Mouse (Mus musculus) thymus, adult 18-20 months (tissue): ENCODE results near the gene Aatf.

Source experiments
- DNase-seq, 2 experiments: peaks; one replicate each; pipeline ENCODE4 v3.0.0; 2022; ENCODE audit warnings: mixed read lengths in 2 of 2

Aatf gene

DNA sequence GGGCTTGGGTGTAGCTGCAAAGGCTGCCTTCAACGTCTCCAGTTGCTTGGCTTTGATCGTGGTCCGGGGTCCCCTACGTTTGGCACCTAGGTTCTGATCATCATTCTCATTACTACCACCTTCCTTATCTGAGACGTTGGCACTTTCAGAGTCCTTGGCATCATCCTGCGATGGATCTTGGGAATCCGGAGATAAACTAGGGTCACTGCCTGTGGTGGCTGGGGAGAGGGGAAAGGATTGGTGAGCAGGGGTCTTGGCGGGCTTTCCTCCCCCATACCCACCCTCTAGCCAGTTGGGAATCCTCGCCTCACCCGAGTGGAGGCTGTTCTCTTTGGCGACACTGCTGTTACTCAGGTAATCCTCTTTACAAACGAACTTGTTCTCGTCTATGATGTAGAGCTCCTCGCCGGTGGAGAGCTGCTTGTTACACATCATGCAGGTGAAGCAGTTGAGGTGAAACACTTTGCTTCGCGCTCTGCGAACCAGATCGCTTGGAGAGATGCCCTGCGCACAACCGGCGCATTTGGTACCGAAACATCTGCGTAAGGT, 8.5 kb upstream of the Aatf start:
- DNase-seq = no peak

DNA sequence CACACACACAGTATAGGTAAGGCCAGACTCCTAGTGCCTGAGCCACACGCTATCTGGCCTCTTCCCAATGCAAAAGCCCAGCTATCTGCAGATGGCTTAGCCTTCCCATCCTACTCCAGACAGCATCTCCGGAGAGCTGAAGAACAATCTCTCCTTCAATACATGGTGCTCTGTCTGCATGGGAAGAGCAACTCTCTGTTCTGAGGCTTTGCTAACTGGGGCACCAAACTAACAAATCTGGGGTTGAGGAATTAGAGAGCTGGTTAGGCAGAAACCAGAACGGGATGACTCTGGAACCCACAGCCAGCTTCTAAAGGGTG, 7.7 kb upstream of the Aatf start:
- no peak for DNase-seq

DNA sequence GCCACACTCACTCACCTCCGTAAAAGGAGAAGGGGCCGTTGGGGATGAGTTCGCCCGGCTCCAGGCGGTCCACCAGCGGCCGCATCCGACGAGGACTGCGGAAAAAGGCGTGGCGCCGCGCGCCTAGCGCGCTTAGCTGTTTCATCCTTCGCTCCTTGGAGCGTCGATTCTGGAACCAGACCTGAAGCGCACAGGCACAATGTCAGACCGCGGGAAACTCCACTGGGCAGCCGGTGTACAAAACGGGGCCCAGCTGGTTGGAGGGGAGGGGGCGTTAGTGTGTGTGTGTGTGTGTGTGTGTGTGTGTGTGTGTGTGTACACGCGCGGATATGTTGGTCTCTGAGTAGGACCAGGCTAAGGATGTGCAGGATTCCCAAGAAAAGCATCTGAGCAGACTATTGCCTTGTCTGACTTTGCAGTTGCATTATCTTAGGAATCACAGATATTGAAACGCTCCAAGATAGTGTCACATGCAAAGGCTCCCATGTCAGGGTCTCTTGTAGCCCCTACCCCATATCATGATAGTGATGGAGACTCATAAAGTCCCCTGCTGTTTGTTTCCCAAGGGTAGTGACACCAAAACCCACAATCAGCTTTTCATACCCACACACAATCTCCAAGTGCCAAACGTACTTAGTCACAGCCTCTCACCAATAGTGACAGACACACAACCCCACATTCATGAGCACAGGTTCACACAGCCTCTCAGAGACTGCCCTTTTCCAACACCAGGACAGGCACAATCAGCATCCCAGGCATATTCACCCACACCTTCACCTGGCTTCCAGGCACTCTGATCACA, 7.1 kb upstream of the Aatf start:
- DNase-seq = no peak

DNA sequence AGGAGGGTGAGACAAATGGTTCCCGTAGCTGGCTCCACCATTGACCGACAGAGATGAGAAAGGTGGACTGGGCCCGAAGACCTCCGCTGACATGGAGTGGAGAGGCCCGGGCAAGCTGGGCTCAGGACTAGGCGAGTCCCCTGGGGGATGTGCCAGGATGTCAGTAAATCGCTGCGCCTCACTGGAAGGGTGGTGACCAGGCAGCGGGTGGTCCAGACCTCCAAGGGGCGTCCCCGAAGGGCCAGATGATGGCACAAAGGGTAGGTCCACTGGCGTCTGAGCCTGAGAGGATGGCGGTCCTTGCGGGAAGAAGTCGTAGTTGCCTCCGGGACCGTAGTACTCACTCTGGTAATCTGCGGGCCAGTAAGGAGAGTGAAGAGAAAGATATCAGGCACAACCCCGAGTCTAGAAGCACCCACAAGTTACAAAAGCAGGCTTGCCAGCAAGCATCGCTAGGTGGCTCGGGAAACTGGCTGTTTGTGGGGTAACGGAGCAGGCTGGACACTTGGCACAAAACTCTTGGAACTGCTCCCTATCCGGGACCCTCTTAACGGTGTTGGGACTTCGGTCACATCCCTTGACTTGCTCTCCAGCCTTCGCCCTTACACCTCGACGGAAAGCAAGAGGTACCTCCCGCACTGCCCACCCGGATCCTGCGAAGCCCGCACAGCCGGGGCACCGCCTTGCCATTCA, 6.4 kb upstream of the Aatf start:
- DNase-seq = no peak

DNA sequence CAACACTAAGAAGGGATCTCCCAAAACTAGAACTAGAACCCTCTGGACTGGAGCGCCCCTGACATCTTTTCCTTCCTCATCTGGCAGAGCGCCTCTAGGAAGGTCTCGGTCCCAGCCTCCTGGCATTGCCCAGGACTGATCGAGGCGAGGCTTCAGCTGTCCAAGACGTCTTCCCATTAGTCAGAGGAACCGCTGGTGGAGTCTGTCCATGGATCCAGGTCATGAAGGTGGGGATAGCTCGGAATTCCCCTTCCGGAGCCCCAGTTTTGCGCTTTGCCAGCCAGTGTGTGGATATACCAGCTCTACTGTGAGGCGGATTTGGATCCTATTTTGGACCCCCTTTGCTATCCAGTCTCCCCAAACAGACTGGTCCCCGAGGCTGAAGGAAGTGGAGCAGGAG, 5.7 kb upstream of the Aatf start:
- no peak for DNase-seq

DNA sequence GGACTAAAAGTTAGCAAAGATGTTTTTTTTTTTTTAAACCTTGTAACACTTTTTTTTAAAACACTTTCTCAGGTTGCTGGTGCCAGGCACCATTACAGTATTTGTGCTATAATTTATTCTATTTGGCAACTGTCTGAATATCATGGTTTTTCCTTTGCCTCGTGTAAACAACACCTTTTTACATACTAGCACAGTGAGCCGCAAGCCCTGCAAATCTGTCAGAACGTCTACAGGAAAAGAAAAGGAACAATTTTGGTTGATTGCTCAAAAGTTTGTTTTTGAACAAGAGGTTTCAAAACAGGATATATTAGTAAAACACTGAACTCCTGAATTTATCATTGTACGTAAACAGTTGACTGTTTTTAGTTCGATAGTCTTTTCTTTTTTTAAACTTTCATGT, 4.9 kb upstream of the Aatf start:
- no peak for DNase-seq

DNA sequence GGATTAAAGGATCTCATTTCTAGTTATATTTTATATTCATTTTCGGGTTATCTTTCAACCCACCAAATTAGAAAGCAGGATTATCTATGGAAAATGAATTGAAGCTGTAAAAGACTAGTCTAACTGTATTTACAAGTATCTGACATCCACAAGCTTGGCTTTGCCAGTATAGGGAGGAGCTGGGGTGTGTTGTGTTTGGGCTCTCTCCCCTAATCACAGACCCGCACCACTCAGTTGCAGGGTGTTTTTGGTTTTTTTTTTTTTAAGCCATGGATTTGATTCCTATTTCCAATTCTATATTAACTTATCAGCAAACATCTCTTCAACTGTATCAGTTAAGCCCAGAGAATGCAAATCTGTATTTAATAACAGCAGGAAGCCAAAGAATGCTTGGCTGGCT, 4.1 kb upstream of the Aatf start:
- DNase-seq = no peak

DNA sequence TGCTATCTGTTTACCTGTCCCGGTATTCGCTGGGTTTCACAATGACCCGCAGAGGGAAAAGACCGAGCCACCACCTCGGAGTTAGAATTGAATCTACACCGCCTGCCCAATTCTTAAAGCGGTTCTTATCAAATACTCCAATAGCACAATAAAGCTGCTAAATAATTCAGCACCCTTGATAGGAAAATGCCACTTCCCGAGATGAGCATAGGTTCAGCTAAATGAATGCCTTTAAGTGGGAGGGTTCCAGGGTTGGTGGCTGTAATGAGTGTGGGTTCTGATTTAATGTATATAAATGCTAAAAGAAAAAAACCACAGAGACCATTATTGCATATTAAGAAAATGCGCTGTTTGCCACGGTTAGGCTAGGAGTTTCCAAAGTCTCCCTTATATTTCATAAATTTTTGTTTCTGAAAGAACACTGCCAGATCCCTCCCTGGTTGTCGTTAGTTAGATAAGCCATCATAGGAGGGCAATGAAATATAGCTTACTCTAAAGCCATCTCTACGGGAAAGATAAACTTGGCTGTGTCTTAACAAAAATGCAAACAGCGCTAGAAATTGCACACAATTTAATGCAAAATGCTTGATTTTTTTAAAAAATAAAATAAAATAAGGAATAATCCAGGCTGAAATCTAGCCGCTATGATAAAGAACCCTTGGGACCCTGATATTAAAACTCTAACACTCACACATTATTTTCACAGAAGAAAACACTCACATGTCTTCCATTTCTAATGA, 3.3 kb upstream of the Aatf start:
- DNase-seq = no peak

DNA sequence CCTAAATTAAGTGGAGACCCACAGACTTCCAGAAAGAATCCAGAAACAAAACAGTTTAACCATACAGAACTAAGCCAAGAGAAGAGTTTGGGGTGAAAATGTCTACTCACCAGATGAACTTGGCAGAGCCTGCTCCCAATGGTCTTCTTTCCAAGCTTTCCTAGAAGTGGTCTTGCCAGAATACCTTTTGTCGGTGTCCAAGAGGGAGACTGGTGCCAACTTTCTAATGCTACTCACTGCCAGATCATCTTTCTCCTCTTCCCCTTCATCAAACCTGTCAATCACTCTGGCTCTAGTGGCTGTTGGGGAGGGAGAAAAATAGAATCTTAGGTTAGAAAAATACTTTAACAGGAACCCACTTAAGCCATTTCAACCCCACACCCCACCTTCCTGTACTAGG, 1.3 kb downstream of the Aatf start:
- no peak for DNase-seq

DNA sequence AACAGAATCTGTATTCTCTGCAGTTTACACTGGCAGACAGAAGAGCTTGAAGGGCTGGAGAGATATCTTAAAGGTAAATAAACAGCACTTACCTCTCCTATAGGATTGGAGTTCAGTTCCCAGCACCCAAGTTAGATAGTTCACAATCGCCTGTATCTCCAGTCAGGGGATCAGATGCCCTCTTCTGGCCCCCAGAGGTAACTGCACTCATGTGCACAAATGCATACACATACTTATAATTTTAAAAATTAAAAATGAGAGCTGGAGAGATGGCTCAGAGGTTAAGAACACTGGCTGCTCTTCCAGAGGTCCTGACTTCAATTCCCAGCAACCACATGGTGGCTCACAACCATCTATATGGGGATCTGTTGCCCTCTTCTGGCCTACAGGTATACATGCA, 9.0 kb downstream of the Aatf start:
- DNase-seq = no peak

DNA sequence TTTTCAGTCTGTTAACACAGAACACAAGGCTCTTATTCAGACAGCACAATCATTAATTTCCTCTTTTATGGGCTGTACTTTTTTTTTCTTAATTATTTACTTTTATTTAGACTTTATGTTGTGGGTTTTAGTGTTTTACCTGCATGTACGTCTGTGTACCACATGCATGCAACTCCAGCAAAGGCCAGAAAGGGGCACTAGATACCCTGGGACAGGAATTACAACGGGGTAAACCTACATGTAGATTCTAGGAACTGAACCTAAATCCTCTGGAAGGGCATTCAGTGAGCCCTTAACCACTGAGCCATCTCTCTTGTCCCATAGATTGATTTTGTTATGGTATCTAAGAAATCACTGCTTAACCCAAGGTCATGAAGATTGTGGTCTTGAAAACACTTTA, 15.4 kb downstream of the Aatf start:
- no peak for DNase-seq

DNA sequence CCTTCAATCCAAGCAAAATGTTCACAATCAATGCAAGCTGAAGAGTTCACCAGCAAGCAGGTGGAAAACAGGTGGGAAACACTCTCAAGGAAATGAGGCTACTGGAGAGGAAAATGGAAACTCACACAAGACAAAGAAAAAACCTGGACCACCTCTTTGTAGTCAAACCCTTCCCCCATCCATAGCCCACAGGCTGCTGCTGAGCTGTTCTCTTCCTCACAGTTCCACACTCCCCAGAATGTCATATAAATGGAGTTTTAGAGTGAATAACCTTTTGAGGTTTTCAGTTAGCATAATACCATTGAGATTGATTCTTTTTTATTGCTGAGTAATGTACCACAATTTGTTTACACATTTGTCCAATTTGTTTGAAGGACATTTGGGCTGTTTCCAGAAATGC, 16.4 kb downstream of the Aatf start:
- DNase-seq = no peak

DNA sequence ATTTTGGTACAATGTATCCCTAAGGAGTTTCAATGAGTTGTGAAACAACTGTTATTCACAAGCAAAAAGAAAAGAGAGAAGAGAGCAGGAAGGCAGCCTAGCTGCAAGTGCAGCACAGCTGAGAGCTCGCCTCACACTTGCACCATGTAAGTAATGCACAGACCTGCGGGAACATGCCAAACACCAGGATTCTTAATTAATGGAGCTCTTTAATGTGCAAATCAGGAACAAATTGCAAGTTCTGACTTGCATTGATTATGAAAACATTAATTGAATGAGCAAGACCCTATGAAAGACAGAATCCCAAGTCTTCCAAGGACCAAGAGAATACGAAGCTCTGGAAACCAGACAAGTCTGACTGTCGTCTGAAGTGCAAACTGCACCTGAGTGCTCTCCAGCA, 17.5 kb downstream of the Aatf start:
- DNase-seq = no peak

DNA sequence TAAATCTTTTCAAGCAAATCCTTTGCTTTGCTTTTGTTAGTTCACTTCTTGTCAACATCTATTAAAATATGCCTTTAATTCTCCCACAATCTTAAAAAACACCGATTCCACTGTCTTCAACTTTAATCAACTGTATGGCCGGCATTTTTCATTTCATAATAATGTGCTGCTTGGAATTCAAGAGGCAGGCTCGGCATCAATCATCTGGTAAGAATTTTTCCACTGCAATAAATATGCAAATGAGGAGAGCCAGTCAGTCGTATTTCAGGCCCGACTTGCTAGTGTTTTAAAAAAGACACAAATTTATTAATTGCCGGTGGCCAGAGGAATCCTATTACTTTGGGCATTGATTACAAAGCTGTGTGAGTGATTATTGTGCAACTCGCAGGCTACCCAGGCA, 31.7 kb downstream of the Aatf start:
- DNase-seq = no peak

DNA sequence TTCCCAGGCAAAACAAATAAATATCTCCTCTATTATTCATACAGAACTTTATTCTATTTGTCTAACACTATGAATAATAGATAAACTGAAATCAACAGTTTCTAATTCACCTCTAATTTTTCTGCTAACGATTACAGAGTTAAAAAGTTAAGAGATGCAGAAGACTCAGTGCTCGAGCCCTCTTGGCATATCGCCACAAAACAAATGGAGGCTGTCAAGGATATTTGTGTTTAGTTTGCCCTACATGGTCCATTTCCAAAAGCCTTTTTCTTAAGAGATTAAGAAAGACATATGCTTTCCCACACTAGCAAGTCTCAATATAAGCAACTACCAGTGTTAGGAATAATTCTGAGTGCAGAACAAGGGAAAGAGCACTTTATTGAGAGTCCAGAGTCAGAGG, 32.9 kb downstream of the Aatf start:
- DNase-seq = no peak

DNA sequence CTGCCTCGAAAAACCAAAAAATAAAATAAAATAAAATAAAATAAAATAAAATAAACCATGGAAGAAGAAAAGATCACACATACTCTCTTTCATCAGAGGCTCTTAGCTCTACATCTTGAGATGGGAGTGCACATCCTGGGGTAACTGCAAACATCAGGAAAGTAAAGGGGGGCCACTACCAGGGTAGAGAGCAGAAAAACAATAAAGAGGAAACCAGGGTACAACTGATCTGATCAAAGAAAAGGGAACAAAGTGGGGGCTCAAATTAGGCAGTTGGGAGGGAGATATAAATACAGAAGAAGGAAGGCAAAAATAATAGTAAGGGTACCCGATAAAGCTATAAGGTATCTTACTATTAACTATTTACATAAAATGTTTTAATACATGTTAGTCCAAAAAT, 36.7 kb downstream of the Aatf start:
- no peak for DNase-seq

DNA sequence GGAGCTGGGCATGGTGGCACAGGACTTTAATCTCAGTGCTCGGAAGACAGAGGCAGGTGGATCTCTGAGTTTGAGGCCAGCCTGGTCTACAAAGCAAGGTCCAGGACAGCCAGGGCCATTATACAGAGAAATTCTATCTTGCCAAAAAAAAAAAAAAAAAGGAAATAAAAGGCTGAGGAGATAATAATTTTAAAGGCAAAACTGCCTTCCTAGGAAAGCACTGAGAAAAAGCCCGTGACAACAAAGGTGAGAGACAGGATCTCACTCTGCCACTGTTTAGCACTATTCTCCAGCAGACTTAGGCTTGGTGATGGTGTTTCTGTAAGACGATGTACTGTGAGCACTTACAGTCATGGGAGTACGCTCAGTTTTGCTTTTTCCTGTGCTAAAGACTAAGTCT, 37.3 kb downstream of the Aatf start:
- DNase-seq = no peak

DNA sequence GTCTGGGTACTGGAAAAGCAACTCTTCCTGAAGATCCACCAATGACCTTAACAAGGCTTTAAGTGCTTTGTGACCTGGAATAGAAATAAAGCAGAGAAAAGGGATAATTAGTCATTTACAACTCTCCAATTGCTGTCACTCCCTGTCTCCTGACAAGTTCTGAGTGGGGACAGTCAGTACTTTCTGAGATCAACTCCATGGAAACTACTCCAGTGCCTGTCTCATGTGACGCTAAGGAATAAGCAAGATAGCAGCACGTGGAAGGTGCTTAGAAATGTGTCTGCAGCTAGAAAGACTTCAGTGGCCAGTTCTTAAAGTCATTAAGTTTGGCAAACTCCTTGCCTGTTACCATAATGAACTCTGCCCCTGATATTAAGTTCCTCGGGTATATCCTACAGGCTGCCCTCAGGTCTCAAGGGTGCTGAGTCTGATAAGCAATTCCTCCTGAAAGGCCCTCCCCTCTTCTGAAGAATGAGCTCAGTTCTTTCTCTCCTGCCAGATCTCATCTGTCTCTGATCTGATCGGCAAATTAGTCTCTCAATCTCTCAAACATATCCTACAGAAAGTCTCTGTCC, 40.1 kb downstream of the Aatf start:
- no peak for DNase-seq

DNA sequence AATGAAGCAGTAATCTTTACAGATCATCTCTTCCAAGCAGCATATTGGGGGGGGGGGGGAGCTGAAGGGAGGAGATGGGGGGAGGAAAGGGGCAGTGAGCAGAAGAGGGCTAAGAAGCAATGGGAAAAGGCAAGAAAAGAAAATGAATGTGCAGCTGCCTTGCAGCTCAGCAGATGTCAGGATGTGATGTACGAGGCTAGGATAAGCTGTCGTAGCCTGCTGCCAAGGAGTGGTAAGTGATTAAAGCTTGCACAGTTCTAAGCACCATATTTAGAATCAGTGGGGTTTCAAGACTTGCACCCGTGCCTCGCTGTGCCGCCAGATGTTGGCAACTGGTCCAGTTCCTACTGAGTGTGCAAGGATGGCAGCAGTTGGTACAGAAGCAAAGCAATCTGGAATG, 48.8 kb downstream of the Aatf start:
- DNase-seq = no peak

DNA sequence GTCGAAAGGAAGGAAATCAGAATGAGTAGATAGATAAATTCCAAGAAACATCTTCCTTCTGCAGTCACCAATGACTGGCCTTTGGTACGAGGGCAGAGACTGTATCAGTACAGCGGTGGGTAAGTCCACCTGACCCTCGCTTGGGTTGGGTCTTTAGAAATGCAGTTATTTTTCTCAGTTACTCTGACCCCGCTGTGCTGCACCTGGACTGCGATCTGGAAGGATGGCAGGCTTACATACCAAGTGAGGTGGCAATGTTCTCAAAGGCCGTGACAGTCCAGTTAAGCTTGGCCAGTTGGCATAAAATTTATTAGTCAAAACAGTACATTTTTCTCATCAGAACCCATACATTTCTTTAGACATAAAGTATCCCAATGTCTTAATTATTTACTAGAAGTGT, 59.4 kb downstream of the Aatf start:
- DNase-seq = no peak

DNA sequence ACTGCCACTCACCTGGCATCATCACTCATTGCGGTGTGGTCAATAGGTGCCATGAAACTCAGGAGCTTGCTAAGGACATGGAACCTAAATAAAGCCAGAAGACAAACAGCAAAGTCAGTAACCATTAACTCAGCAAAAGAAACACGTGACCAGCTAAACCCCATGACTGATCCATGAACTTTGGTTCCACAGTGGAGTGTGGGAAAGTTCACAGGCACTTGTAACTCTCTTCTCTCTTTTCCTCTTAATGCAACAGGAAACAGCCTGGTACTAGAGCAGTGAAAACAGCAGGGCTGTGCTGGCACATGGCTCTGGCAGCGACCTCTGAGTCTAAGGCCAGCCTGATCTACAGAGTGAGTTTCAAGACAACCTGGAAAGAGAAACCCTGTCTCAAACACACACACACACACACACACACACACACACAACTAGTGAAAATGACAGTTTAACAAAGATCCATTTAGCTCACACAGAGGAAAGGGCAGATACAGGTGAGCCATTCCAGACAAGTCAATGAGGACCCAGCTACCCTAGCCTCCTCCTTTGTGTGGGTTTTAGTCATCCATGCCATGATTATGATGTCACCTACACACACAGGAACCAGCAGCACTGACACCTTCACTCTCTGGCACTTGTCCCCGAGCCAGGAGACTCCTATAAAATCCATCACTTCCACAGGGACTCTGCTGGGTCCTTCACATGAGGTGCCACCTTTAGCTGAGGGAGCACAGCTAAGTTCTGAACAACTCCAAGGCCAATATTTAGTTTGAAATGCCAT, 70.6 kb downstream of the Aatf start:
- DNase-seq = no peak

DNA sequence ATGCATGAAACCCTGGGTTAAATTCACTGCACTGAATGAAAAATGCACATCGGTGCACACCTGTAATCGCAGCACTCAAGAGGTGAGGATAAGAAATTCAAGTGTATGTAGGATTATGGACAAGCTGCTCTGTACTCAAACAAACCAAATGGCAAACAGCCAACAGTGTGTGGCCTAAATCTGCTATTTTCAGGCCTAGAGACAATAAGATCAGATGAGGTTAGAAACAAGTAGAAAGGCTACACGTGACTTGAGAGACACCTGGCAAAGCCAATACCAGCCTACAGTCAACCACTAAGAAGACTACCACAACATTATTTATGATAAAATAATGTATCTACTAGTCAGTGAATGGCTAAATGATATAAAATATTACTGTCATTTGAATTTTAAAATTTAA, 72.9 kb downstream of the Aatf start:
- no peak for DNase-seq

DNA sequence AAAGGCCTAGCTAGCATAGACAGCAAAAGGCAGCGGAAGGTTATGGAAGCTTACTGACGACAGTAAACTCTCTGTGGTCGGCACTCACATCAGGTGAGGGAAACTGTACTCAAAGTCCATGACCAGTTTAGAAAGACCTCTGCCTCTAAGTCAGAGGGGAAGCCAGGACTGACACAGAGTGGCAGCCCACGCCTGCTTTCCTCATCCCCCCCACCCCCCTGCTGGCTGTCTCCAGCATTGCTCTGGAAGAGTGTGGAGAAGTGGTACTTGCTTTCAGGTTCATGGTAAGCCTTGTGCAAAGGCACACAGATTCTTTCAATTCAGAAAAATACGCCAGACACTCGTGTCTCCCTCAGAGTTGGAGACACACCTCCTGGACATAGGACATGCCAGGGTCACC, 78.4 kb downstream of the Aatf start:
- DNase-seq = no peak
